Mouse (Mus musculus) intestine, postnatal 0 days (tissue): Measurements from ENCODE around the gene Slc8b1. TPM values are rescaled to one million over a fixed set of nuclear protein-coding genes. Genes with fewer than 3 reads are reported as not detected.
A peak's percentile ranks its signal among the peaks of the same experiment; 100 is the strongest.

Source experiments
- ATAC-seq: fragments of 200-750 bp; cut with Nextera tagmentation; 2 replicates; pipeline ENCODE4 v1.8.0; 2017; ENCODE audit warnings: mild to moderate bottlenecking, moderate TSS enrichment, moderate library complexity
- H3K27ac ChIP-seq: fragments of 300-500 bp; sonication (generic); 2 replicates; pipeline ENCODE4 v1.5.1; 2014; ENCODE audit warnings: mild to moderate bottlenecking, low read depth, low read length, moderate library complexity
- H3K27me3 ChIP-seq: fragments of 300-500 bp; sonication (generic); replicated peaks from 2 replicates; pipeline ENCODE4 v1.6.1; 2014; ENCODE audit warnings: low read length, mixed read lengths; ENCODE audit not compliant: control insufficient read depth, insufficient read depth
- H3K36me3 ChIP-seq: fragments of 300-500 bp; sonication (generic); 2 replicates; pipeline ENCODE4 v1.6.1; 2014; ENCODE audit warnings: mild to moderate bottlenecking, moderate library complexity; ENCODE audit not compliant: control insufficient read depth, insufficient read depth
- H3K4me1 ChIP-seq: fragments of 300-500 bp; sonication (generic); replicated peaks from 2 replicates; pipeline ENCODE4 v1.6.1; 2014; ENCODE audit warnings: antibody characterized with exemption, low read length, mixed read lengths; ENCODE audit not compliant: control insufficient read depth, insufficient read depth
- H3K4me2 ChIP-seq: fragments of 300-500 bp; sonication (generic); replicated peaks from 2 replicates; pipeline ENCODE4 v1.6.1; 2014; ENCODE audit warnings: low read depth, mild to moderate bottlenecking, moderate library complexity
- H3K4me3 ChIP-seq: fragments of 300-500 bp; sonication (generic); 2 replicates; pipeline ENCODE4 v1.5.1; 2014; ENCODE audit warnings: low read depth, low read length
- H3K9ac ChIP-seq: fragments of 300-500 bp; sonication (generic); 2 replicates; pipeline ENCODE4 v1.6.1; 2014; ENCODE audit warnings: mild to moderate bottlenecking, low read depth, low read length
- H3K9me3 ChIP-seq: fragments of 300-500 bp; sonication (generic); 2 replicates; pipeline ENCODE4 v1.6.1; 2016; ENCODE audit warnings: mixed run types; ENCODE audit not compliant: control insufficient read depth
- CTCF ChIP-seq: sonication (generic); IDR thresholded peaks from 2 replicates; pipeline ENCODE4 v1.5.1; 2016; ENCODE audit warnings: low read depth, mild to moderate bottlenecking, control low read depth, antibody characterized with exemption, moderate library complexity
- WGBS: fragments of 180-500 bp; shearing (Covaris S2); extraction: QIAGEN DNeasy Blood & Tissue Kit; methylation state at CpG from one replicate; pipeline ENCODE4 v1.1.7; 2014; 5-methylcytosine and 5-hydroxymethylcytosine counted together
- polyA plus RNA-seq: library from polyadenylated mRNA; unstranded; fragments of >200 nt; fragmentation: Nextera tagmentation; extraction: Ambion mirVana; gene quantifications from 2 replicates; pipeline ENCODE4 v1.2.1, GENCODE M21; 2015

The Slc8b1 gene
- polyA plus RNA-seq, 1 experiment from 2014 or later: 4.4 TPM

GRCm38 (mm10) chr5:120505781-120506180 lies 5.2 kb upstream of the Slc8b1 start:
- WGBS: 57% methylated on average over 9 of the region's 9 CpGs
- no peaks in the 10 kb centered on the region for H3K9me3 ChIP-seq
- no peaks in the 10 kb centered on the region for H3K27me3 ChIP-seq
- H3K9ac ChIP-seq: no peak overlapping the region
- H3K4me3 ChIP-seq: no peak overlapping the region
- TF ChIP-seq CTCF: no peak
- H3K36me3 ChIP-seq: no peaks in the 10 kb centered on the region
- no peak for ATAC-seq
- H3K4me2 ChIP-seq: peak overlapping the region; percentile 41
- H3K27ac ChIP-seq: no peak overlapping the region
- H3K4me1 ChIP-seq: 0 out of 2 replicates have a peak, but pooled peaks cover 5% of the 10 kb centered on the region

GRCm38 (mm10) chr5:120506490-120506889 lies 4.5 kb upstream of the Slc8b1 start:
- Histone ChIP-seq H3K4me1 (0 out of 2 replicates have a peak, but pooled peaks cover 5% of the 10 kb centered on the region), H3K36me3 (no peaks in the 10 kb centered on the region), H3K9ac (no peak overlapping the region), H3K4me3 (no peak overlapping the region), H3K9me3 (no peaks in the 10 kb centered on the region), H3K27me3 (no peaks in the 10 kb centered on the region), H3K27ac (no peak overlapping the region), H3K4me2 (no peak overlapping the region)
- TF ChIP-seq CTCF: no peak
- no peak for ATAC-seq
- 55% methylated on average over 9 of the region's 9 CpGs for WGBS

DNA sequence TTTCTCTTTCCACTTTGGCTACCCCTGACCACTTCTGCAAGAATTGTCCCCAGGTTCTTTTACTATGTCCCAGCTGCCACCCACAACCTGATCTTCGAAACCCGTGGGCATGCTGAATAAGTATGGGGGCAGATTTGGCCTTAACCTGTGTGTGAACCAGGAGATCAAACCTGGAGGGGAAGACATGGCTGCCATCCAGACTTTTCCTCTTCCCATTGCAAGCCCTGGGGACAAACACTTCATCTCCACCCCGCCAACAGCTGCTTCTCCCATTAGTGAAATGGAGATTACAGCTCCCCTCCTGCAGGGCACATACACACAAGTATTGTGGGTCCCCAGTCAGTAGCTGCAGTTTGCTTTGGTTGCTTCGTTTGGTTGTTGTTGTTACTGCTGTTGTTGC lies 3.7 kb upstream of the Slc8b1 start:
- ATAC-seq: no peak
- Histone ChIP-seq H3K9ac (no peak overlapping the region), H3K4me2 (no peak overlapping the region), H3K9me3 (no peaks in the 10 kb centered on the region), H3K27ac (no peak overlapping the region), H3K36me3 (no peaks in the 10 kb centered on the region), H3K4me3 (no peak overlapping the region), H3K4me1 (0 out of 2 replicates have a peak, but pooled peaks cover 4% of the 10 kb centered on the region), H3K27me3 (no peaks in the 10 kb centered on the region)
- 56% methylated on average over 4 of the region's 4 CpGs for WGBS
- no peak for TF ChIP-seq CTCF

- Histone ChIP-seq H3K9me3 (no peaks in the 10 kb centered on the region), H3K4me3 (peak overlapping the region; percentile 55), H3K27me3 (no peaks in the 10 kb centered on the region), H3K4me1 (0 out of 2 replicates have a peak, but pooled peaks cover 11% of the 10 kb centered on the region), H3K4me2 (peak overlapping the region; percentile 71), H3K27ac (no peak overlapping the region; the same call in 1 of the 2 replicates), H3K9ac (peak overlapping the region; percentile 45; the same call in 1 of the 2 replicates), H3K36me3 (no peaks in the 10 kb centered on the region)
- 16% methylated on average over 14 of the region's 14 CpGs for WGBS
- no peak for TF ChIP-seq CTCF
- no peak for ATAC-seq
Observed at GRCm38 (mm10) chr5:120511643-120512220, 764 bp downstream of the Slc8b1 start.

GRCm38 (mm10) chr5:120512911-120513555 lies 2.1 kb downstream of the Slc8b1 start:
- no peaks in the 10 kb centered on the region for H3K9me3 ChIP-seq
- TF ChIP-seq CTCF: no peak
- H3K4me2 ChIP-seq: no peak overlapping the region
- H3K36me3 ChIP-seq: no peaks in the 10 kb centered on the region
- no peak overlapping the region for H3K27ac ChIP-seq
- H3K4me1 ChIP-seq: 0 out of 2 replicates have a peak, but pooled peaks cover 11% of the 10 kb centered on the region
- no peaks in the 10 kb centered on the region for H3K27me3 ChIP-seq
- no peak for ATAC-seq
- H3K4me3 ChIP-seq: no peak overlapping the region
- WGBS: 63% methylated on average over 15 of the region's 15 CpGs
- no peak overlapping the region for H3K9ac ChIP-seq

DNA sequence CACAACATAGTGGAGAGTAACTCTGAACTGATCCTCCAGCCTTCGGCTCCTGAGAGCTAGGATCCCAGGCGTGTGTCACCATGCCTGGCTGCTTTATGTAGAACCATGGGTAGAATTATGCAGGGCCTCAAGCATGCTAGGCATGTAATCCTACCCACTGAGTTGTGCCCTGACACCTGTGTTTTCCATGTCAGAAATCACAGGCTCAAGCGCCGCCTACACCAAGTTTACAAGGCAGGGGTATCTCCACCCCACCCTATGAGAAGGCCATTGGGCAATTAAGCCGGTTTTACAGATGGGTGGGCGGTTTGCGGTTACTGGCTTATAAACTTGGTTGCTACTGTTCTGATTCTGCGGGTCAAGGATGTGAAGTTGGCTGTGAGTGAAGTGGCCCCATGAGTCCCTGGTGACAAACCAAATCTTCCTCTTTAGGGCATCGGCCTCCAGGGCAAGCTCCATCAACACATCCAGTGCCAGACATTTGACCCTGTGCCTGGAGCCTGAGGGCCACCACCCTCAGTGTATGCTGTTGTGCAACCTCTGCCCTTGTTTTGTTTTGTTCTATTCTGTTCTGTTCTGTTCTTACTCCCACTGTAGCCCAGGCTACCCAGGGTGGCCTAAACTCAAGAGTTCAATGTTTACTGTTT lies 3.2 kb downstream of the Slc8b1 start:
- H3K27ac ChIP-seq: no peak overlapping the region
- no peaks in the 10 kb centered on the region for H3K36me3 ChIP-seq
- no peak for ATAC-seq
- H3K4me2 ChIP-seq: no peak overlapping the region
- no peaks in the 10 kb centered on the region for H3K9me3 ChIP-seq
- no peak for TF ChIP-seq CTCF
- WGBS: 76% methylated on average over 9 of the region's 9 CpGs
- 0 out of 2 replicates have a peak, but pooled peaks cover 11% of the 10 kb centered on the region for H3K4me1 ChIP-seq
- no peak overlapping the region for H3K4me3 ChIP-seq
- H3K27me3 ChIP-seq: no peaks in the 10 kb centered on the region
- no peak overlapping the region for H3K9ac ChIP-seq
